Mouse (Mus musculus) right cerebral cortex, adult 18-20 months (tissue): Measurements from ENCODE around the gene Ulk3.
A peak's percentile ranks its signal among the peaks of the same experiment; 100 is the strongest.

ENCODE experiments used
- DNase-seq: peaks from one replicate; pipeline ENCODE4 v3.0.0; 2022; ENCODE audit warnings: mixed read lengths

The Ulk3 gene

DNA sequence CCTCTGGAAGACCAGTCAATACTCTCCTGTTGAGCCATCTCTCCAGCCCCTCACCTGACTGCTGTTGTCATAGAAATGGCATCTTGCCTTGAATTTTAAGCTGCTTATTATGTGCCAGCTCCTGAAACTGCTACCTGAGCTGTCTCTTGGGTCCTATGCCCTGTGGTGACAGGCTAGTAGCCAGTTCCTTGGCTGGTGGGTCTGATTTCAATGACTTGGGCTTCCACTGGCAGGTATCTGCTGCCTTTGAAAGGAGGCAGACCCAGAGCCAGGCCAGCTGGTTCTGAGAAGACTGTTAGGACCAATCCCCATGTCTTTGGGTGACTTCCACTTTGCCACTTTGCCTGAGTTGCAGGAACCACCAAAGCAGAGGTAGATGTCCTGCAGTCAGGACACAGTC is 14.9 kb upstream of the Ulk3 start:
- DNase-seq, result no peak

DNA sequence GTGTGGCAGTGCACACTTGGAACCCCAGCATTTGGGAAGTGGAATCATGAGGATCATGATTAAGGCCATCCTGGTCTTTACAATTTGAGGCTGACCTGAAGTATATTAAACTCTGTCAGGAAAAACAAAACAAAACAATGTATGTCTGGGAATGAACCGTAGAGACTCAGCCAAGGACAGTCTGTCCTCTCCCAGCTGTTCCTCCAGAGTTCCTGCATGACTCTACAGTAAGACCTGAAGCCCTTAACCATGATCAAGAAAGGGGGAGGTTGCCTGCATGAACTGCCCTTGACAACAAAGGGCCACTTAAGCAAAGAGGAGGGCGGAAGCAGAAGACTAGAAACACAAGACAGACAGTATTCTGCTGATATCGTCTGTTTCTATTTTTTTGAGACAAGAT is 13.7 kb upstream of the Ulk3 start:
- no peak for DNase-seq

DNA sequence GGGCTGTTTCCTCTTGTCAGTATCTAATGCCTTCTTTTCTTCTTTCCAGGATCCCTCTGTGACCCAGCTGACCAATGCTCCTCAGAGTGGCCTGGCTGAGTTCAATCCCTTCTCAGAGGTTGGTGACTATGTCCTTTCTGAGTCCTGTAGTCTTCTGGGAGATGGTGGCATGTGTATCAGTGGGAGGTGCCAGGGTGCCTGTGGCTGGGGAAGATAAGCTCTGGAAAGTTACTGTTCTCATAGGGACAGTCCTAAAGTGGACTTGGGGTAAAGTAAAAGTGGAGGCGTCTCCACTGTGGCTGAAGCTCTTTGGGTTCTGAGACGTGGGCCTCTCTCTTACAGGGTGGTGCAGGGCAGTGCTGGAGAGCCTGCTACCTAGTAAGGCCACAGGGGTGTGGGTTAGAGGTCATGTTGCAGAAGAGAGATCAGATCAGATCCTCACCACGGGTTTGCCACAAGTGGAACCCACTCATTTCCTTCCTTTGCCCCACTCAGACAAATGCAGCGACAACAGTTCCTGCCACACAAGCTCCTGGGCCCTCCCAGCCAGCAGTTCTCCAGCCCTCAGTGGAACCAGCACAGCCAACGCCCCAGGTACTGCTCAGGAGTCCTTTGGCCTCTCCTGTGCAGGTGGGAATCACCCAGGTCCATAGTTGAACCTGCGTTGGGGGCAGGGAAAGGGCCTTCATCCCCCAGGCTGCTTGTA is 12.0 kb upstream of the Ulk3 start:
- no peak for DNase-seq

DNA sequence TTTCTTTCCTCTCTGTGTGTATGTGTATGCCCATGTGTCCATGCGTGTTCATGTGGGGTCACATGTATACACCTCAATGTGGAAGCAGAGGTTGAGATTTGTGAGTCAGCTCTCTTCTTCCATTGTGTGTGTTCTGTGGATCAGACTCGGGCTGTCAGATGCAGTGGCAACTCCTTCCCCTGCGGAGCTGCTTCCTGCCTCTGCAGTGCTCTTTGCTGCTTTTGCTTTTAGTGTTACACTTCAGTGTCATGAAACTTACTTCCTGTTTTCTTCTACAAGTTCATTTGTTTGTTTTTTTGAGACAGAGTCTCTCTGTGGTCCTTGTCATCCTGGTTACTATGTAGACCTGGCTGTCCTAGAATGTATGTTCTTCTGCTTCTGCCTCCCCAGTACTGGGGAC is 4.3 kb upstream of the Ulk3 start:
- DNase-seq, result no peak

DNA sequence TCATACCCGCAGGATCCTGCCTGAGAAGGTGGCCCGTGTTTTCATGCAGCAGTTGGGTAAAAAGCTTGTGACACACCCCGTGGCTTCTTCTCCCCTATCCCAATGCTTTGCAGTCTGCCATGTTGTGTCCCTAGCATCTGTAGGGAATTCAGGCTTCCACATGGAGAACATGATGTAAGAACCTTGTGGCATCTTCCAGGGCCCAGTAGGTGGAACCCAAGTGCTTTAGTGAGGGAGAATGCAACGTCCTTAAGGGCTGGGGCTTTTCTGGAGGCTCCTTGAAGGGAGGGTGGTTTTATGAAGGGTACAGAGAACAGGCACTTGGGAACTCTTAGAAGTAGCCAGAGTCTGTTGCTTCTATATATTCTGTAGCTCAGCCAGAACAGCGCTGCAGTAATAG is 1.5 kb downstream of the Ulk3 start:
- no peak for DNase-seq

DNA sequence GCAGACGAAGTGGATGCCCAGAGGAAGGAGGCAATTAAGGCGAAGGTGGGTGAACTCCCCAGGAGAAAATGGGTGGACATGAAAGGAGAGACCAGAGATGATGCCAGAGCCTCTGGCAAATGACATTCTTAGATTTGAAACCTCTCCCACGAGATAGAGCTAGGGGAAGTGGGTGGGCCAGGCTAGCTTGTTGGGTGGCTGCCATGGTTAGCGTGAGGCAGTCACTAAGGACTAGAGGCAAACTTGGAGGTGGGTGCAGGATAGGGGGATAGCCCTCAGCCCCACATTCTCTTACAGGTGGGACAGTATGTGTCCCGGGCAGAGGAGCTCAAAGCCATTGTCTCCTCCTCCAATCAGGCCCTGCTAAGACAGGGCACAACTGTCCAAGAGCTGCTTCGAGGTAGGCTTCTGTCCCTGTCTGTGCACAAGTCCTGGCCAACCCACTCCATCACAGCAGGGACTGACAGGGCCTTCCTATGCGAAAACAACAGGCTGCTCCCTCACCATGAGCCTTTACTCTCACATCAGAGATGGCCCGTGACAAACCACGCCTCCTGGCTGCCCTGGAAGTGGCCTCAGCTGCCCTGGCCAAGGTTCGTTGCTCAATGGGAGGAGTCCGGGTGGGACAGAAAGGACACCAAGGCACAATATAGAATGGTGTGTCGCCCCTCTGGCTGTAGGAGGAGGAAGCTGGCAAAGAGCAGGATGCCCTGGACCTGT is 4.4 kb downstream of the Ulk3 start:
- DNase-seq, result no peak

DNA sequence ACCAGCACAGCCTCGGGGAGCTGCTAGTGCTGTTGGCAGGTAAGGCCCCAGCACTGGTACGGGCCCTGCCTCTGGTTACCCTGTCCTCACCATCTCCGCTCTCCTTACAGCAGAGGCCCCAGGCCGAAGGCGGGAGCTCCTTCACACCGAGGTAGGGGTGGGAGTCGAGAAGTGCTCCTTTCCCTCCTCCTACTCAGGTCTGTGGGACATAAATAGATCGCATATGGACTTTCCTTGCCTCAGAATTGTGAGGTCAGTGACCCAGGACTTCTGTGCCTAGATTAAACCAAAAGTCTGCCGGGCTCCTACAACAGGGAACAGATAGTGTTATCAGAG is 4.9 kb downstream of the Ulk3 start:
- no peak for DNase-seq

DNA sequence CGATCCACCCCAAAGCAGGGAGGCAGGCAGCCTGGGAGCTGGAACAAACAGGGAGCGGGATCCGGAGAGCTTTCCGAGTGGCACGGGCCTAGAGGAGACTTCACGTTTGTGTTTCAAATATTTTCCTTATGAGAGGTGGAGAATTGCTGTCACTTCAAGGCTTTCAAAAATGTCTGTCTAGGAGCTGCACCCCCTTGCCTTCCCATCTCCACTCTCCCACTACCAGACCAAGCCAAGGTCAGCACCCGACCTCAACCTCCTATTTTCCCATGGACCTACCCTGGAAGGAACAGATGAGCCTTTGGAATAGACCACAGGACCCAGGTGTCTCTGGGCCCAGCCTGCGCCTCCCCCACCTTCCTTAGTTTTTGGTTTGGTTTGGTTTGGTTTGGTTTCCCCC is 8.0 kb downstream of the Ulk3 start:
- no peak for DNase-seq

DNA sequence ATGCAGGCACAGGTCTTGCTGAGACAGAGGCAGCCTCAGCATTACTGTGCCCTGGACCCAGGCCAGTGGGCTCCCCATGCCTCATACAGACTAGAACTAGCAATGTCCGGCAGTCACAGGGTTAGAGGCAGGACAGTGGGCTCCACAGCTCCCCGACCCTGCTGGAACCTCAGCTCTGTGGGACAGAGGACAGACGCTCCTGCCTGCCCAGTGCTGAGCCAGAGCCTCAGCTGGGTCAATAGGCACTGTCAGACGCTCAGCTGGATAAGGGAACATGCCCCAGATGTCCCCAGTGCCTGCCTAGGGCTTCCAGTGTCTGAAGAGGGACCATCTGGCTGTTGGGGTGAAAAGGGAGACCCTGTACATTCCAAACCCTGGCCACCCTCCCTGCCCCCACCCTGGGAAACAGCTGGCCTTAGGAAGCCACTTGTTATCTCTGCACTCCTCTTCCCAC is 8.7 kb downstream of the Ulk3 start:
- DNase-seq, result no peak

DNA sequence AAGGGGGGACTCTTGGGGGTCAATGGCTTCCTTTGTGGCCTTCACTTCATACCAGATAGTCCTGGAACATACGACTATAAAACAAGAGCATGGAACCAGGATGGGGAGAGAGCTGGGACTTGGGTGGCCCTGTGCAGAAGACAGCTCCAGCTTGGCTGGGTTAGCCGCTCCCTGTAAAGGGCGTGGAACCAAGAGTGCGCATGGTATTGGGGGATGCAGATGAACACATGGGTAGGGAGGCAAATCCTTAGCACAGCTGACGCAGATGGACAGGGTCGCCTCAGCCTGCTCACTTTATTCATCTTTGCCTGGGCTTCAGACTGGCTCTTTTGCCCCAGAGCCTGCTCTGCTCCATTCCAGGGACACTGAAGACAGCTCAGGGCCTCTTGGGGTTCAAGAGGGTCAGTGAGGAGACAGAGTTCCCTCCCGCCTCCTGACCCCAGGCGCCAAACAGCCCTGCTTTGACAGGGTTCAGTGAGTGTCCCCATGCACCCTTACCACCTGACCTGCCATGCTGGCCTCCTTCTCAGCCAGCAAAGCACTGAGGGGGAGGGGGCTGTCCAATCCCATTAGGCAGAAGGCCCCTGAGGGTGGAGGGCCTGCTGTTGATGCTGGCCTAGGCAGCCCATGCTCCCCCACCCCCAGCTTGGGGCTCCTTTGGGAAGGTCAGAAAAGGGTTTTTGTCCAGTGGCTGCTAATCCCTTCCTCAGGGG is 9.8 kb downstream of the Ulk3 start:
- no peak for DNase-seq

DNA sequence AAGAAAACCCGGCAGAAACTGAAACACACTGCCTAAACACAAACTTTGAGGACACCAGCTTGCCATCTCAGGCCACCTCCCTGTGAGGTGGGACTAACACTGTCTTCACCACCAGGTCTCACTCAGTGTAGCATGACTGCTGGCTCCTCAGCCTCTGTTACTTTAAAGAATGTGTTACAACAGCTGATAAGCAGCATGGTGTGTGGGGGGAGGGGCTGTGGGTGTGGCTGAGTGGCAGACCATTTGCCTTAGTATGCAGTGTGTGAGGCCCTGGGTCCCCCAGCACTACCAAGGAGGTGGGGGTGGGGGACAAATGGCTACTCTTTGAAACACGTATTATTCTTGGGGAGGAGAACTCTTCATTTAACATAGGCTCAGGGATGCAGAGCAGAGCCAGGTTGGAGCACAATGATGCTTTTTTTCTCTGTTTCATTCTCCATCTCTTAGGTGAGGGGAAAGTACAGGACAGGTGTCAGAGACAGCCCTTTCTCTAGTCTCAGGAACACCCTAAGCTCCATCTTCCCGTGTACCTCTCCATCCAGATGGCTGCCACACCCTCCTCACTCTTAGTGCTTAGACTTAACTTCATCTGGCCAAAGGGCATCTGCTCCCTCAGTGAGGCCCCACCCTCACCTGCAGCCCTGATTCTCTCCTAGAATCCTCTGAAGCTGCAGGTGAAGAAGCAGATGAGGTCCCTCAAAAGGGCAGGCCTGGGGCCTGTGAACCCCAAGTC is 11.5 kb downstream of the Ulk3 start:
- DNase-seq, result no peak

DNA sequence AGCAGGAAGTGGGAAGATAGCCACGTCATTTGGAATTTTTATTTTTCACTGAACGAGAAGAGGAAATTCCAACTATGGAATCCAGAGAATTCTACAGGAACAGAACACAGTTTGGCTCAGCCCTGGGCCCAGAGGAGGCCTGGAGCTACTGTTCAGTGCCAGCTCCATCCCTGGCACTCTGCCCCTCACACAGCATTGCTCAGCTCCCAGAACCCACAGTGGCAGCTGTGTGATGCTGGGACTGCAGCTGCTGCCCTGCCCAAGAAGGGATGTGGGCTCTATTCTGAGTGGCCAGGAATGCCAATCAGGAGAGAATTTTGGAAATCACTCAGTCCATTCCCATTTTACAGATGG is 12.1 kb downstream of the Ulk3 start:
- peak; percentile 76 for DNase-seq

DNA sequence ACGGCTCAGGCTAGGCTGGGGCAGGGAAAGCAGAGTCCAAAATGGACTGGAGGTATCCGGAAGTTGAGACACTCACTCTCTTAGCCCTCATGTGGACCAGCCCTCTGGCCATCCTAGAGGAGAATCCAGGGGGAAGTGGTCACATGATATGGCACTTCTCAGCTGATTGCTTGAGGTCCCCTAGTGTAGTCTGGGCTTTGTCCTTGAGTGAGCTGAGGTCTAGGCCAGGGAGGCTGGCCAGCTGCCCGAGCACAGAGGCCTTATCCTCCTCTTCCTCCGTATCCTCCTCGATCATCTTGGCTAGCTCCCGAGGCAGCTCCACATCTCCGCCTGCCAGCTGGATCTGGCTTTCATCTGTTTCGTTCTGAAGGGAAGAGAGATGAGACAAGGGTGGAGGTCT is 12.8 kb downstream of the Ulk3 start:
- no peak for DNase-seq

DNA sequence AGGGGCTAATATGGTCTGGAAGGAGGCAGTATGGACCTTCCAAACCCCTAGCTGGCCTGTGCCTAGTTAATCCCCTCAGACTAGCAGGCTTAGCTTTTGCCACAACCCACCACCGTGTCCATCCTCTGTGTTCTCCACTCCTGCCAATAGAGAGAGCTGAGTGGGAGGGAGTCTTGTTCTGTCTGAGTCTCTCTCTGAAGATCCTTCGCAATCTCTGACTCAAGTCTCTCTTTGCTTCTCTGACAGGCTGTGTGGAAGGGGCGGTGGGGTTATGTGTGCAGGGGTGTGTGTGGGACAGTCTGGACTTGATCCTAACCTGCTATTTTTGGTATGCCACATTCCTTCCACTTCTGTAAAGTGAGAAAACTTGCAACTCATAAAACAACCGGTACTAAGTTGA is 15.6 kb downstream of the Ulk3 start:
- no peak for DNase-seq

DNA sequence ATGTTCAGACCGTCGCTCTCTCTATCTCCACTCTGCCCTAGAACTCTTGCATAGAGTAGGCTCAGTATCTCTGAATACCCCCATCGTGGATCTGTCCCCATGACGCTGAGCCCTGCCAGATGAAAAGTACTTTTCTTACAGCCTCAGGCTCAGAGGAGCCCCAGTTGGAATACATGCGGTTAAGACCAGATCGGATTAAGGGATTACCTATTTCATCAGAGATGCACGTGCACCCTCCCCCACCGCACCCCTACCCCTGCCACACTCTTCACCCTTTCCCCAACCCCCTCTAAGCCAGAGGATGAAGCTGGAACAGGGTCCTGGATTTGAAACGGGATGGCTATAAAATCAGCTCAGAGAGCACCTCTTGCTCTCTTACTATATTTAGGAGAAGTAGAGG is 16.3 kb downstream of the Ulk3 start:
- no peak for DNase-seq

DNA sequence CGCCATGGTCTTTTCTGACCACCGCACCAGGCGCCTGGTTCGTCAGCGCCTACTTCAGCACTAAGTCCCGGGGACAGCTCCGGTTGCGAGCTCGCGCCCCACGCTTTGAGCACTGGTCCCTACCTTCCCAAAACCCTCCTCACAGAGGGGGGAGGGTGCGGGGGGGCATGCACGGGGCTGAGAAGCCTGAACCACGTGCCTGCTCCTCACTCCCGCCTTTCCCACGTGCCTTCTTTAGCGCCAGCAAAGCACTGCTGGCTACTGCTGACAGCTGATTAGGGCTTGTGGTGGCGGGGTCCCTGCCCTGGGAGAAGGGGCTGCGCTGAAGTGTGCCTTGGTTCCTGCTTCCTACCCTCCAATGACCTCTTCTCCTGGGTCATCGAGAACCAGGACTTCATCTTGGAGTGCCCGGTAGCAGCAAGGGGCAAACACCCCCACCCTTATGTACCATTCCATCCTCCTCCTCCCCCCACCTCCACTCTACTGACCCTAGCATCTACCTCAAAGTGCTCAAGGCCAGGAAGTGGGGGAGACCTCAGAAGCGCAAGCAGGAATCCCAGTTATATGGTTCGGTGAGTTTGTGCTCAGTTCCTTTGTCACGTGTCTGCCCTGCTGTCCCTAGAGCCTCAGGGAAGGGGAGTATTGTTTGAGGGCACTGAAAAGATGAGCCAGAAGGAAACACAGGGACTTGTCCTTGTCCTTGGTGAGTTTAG is 17.0 kb downstream of the Ulk3 start, which contains the start of gene Cplx3:
Gene Cplx3 (minus strand): TSS at position 143 of the 713 bp plus-strand sequence.
- DNase-seq, result no peak

DNA sequence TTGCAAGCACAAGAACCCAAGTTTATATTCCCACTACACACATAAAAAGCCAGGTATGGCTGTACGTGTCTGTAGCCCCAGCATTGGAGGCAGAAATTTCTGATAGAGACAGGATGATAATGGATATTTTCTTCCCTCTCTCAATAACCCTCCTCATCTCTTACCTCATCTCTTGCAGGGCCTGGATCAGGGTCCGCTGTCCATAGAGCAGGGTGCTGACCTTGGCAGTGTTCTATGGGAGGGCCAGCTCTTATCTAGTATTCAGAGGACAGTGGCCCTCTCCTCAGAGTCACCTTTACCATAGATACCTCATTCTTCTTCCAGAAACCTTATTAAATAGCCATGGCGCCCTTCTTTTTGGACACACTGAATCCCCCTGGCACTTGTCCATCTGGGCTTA is 20.6 kb downstream of the Ulk3 start:
- no peak for DNase-seq

DNA sequence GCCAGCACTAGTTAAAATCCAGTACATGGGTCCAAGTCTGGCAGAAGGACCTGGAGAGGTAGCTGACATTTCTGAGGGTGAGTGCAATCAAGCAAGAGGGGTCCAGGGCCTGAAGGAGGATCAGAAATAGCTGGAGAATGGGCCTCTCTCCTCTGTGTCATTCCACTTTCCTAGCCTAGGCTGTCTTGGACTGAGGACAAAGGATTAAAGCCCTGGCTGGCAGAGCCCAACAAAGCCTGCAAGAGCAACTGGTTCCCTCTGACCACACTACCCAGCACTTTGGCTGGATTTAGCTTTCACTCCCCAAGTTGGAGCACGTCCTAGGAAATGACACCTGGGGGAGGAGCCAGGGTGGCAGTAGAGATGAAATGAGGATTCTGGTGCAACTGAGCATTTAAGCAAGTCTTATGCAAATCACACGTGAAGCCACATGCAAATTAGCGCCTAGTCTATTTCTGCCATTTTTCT is 21.1 kb downstream of the Ulk3 start:
- no peak for DNase-seq

DNA sequence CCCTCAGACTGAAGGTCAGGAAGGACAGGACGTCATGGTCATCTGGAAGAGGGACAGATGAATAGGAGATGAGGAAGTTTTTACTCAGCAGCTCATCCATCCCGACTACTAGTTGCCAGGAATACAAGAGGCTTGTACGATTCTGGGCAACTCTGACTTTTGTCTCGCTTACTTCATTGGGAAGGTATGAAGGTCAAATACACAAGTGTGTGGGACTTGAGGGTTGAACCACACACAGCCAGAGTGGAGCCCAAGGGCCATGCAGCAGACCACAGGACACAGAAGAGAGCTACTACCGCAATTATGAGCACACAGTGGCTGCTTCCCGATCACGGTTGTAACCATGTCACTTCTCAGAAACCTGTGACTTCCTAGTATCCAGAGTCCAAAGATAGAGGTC is 23.3 kb downstream of the Ulk3 start:
- DNase-seq, result no peak

DNA sequence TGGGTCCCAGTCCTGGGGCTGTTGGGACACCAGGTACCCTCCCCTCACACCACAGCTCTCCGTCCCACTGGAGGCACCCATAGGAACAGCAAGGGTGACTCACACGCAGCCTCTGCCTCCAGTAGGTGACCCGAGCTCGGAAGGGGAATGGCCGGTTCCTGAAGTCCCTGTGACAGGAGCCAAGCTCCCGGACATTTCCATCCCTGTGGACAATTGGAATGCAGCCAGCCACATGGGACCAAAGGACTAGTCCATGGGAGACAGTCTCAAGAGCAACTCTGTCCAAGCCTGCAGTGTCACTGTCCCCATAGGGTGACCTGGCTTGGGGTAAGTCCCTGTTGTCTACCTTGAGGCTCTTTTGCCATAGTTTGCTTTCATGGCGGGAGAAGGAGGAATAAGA is 24.7 kb downstream of the Ulk3 start:
- DNase-seq, result no peak

DNA sequence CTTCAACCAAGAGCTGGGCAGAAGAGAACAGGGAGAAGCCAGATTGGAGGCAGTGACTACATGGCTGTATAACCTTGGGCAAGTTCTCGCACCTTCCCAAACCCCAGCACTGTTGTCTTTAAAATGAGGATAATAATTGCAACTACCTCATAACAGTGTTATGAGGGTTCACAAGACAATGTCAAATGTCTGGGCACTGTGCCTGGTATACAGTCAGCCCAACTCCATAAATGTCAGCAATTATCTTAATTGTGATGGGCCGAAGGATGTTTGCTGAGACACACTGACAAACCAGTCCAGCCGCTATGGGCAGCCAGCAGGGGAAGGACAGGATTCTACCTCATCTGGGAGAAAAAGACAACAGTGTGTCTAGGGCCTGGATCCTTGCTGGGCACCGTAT is 25.5 kb downstream of the Ulk3 start:
- no peak for DNase-seq

DNA sequence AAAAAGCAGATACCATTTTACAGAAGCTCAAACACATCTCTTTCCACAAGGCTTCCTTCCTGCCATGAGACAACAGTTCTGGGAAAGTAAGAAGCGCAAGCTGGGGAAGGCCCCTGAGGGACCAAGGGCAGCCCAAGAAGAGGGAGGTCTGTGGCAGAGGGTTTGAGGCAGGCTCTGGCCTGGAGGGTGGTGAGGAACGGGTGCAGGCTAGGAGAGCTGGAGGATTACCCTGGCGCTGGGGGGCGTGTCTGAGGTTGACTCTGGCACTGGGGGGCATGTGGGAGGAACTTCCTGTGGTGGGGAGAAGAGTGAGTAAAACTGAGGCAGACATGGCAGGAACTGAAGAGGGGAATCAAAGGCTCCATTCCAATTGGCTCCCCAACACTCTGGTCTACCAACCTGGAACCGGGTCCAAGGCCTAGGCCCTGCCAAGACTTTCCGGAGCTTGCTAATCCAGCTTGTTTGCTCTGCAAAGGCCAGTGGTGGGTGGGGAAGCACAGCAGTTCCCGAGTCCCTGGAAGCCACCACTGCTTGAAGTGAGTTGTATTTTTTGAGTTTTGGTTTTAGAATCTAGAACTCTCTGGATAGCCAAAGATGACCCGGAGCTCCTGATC is 28.4 kb downstream of the Ulk3 start:
- no peak for DNase-seq
